16 mouse cellular contexts compared by ENCODE assay signal in genomic region chr1:61587251-61587650, GRCm38 (mm10).
"Had no signal": no experiment of that assay in that cellular context is flagged by ENCODE, and none has a peak within 500 bp of the region (broad histone marks: within the 10 kb centered on the region; RNA-seq: fewer than 3 reads in every experiment).

No protein-coding gene starts in this region.

- H3K36me3 ChIP-seq: kidney, embryonic 15.5 days; limb, embryonic 15.5 days; liver, embryonic 12.5 days; midbrain, embryonic 10.5 days; neural tube, embryonic 15.5 days had no signal

- H3K4me2 ChIP-seq: kidney, embryonic 15.5 days; limb, embryonic 15.5 days; liver, embryonic 12.5 days; lung, embryonic 14.5 days; neural tube, embryonic 15.5 days had no signal

- H3K4me1 ChIP-seq: kidney, embryonic 15.5 days; limb, embryonic 15.5 days; liver, embryonic 12.5 days; midbrain, embryonic 10.5 days; neural tube, embryonic 15.5 days had no signal

- H3K4me3 ChIP-seq: kidney, embryonic 15.5 days; limb, embryonic 15.5 days; liver, embryonic 12.5 days; midbrain, embryonic 10.5 days; myocyte; neural tube, embryonic 15.5 days had no signal

- H3K9ac ChIP-seq: kidney, embryonic 15.5 days; limb, embryonic 15.5 days; liver, embryonic 12.5 days; lung, embryonic 14.5 days; neural tube, embryonic 15.5 days had no signal

- H3K27ac ChIP-seq: kidney, embryonic 15.5 days; limb, embryonic 15.5 days; liver, embryonic 12.5 days; midbrain, embryonic 10.5 days; neural tube, embryonic 15.5 days; stomach, postnatal 0 days had no signal

- H3K27me3 ChIP-seq: kidney, embryonic 15.5 days; limb, embryonic 15.5 days; liver, embryonic 12.5 days; neural tube, embryonic 15.5 days had no signal

- DNase-seq: layer of hippocampus, adult 9-11 months; layer of hippocampus, postnatal 36 days; lung, embryonic 14.5 days; lung, postnatal 10 days; lung, postnatal 4 days; midbrain, embryonic 14.5 days; right cerebral cortex, adult 18-20 months; right cerebral cortex, postnatal 25 days; thymus, postnatal 14 days had no signal

- H3K9me3 ChIP-seq: kidney, embryonic 15.5 days; limb, embryonic 15.5 days; liver, embryonic 12.5 days; midbrain, embryonic 10.5 days; neural tube, embryonic 15.5 days had no signal

- ATAC-seq: liver, embryonic 12.5 days had no signal
